Mouse (Mus musculus) G1E (cell line): Measurements from ENCODE around the gene Tbcel.

Experiments used
- CTCF ChIP-seq: IDR thresholded peaks from 2 replicates; pipeline ENCODE4 v1.5.1; 2012; ENCODE audit warnings: low read depth, low read length, inconsistent platforms, mixed read lengths
- GATA1 ChIP-seq: IDR thresholded peaks from 2 replicates; pipeline ENCODE4 v1.6.1; 2012; ENCODE audit warnings: borderline replicate concordance, low read length, inconsistent platforms, mixed read lengths
- GATA2 ChIP-seq: IDR thresholded peaks from 2 replicates; pipeline ENCODE4 v1.6.1; 2012; ENCODE audit warnings: low read depth, low read length, inconsistent platforms, borderline replicate concordance
- POLR2AphosphoS5 ChIP-seq: IDR thresholded peaks from 2 replicates; pipeline ENCODE4 v1.6.1; 2012; ENCODE audit warnings: low read depth, low read length, inconsistent platforms; ENCODE audit not compliant: insufficient replicate concordance
- TAL1 ChIP-seq: conservative IDR thresholded peaks from 2 replicates; pipeline ENCODE4 v1.6.1; 2012; ENCODE audit warnings: low read depth, low read length, inconsistent platforms, mixed read lengths

DNA sequence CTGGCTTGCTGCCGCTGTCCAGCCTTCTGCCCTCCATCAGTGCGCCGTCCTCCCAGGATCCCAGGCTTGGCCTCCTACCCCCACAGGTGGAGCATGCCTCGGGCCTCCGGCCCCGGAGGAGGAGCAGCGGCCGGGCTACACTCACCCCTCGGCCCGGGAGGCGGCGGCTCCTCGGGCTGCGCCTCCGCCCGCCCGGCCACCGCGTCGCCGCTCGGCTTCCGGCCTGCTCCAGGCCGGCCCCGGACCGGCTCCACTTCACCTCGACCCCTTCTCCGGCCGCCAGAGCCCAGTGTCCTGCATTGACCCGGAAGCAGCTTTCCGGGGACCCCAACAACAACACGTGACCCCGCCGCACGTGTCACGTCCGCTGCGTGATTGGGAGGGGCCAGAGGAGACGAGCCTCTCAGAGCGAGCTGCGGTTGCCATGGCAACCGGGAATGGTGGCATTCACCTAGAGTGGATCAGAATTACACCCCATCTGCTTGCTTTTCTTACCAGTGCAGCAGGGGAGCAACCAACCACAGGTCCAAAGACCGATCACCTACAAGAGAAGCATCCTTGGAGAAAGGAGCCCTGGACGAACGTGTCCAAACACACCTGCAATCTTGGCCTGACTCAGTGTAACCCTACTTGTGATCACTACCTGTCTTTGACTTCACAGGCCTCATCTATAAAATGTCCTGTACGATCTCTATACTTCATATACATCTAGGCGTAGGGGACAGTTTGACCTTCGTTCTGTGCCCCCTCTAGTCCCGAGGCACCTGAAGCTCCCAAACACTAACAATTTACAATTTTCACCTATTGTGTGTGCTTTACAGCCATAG lies 35.5 kb downstream of the Tbcel start:
- TF ChIP-seq CTCF, result no peak
- TF ChIP-seq GATA1, result no peak
- TF ChIP-seq TAL1, result no peak
- TF ChIP-seq POLR2AphosphoS5, result no peak
- TF ChIP-seq GATA2, result no peak
